Mouse (Mus musculus): ENCODE measurements around the gene Cyp8b1. TPM values are rescaled to one million over a fixed set of nuclear protein-coding genes. Genes with fewer than 3 reads are reported as not detected.

Cyp8b1 gene
- polyA plus RNA-seq, 1 experiment, result 0.77 TPM

GRCm38 (mm10) chr9:121865425-121866008, 50.6 kb downstream of the Cyp8b1 start:
- no peaks in the 10 kb centered on the region for H3K4me1 ChIP-seq (ENCODE audit: control insufficient read depth, insufficient read depth, low read length)
- TF ChIP-seq POLR2A (IDR thresholded peaks at IDR 0.05; ENCODE audit: borderline replicate concordance, control insufficient read depth, low read depth, low read length) (no peak), CTCF (IDR thresholded peaks at IDR 0.05; ENCODE audit: control insufficient read depth, insufficient read depth, low read length) (no peak)
- no peak overlapping the region for H3K4me3 ChIP-seq (replicated peaks; ENCODE audit: control insufficient read depth, low read depth, low read length)
- no peak overlapping the region for H3K27ac ChIP-seq (ENCODE audit: control insufficient read depth, insufficient read depth, low read depth, low read length, poor library complexity)
- WGBS, result 59% methylated on average over 3 of the region's 3 CpGs

- Histone ChIP-seq H3K27ac (ENCODE audit: control insufficient read depth, insufficient read depth, low read depth, low read length, poor library complexity) (no peak overlapping the region), H3K4me1 (ENCODE audit: control insufficient read depth, insufficient read depth, low read length) (no peaks in the 10 kb centered on the region), H3K4me3 (replicated peaks; ENCODE audit: control insufficient read depth, low read depth, low read length) (no peak overlapping the region)
- 76% methylated on average over 4 of the region's 4 CpGs for WGBS
- TF ChIP-seq POLR2A (IDR thresholded peaks at IDR 0.05; ENCODE audit: borderline replicate concordance, control insufficient read depth, low read depth, low read length), result no peak
- TF ChIP-seq CTCF (IDR thresholded peaks at IDR 0.05; ENCODE audit: control insufficient read depth, insufficient read depth, low read length), result no peak
These were observed 51.3 kb downstream of the Cyp8b1 start for GRCm38 (mm10) chr9:121864837-121865236.

Other genes with a start within 250 kb of the Cyp8b1 start
- gene Sec22c, start 210.8 kb downstream of the Cyp8b1 start, polyA plus RNA-seq (2011; ENCODE audit: insufficient read depth, insufficient read length, low replicate concordance, missing spikeins), result 4.5 and 8.3 TPM in 2 replicates
- 39.6 and 72.1 TPM in 2 replicates for gene Ss18l2, start 206.0 kb downstream of the Cyp8b1 start, polyA plus RNA-seq (2011; ENCODE audit: insufficient read depth, insufficient read length, low replicate concordance, missing spikeins)
- 41.4 and 50.9 TPM in 2 replicates for gene Nktr, start 197.1 kb downstream of the Cyp8b1 start, polyA plus RNA-seq (2011; ENCODE audit: insufficient read depth, insufficient read length, low replicate concordance, missing spikeins)
- gene Zfp651, start 157.0 kb downstream of the Cyp8b1 start, polyA plus RNA-seq (2011; ENCODE audit: insufficient read depth, insufficient read length, low replicate concordance, missing spikeins), result 2.0 and 3.0 TPM in 2 replicates
- gene Klhl40, start 138.7 kb downstream of the Cyp8b1 start, polyA plus RNA-seq (2011; ENCODE audit: insufficient read depth, insufficient read length, low replicate concordance, missing spikeins), result 0.62 and 1.1 TPM in 2 replicates
- not detected in 2 replicates for gene Hhatl, start 123.8 kb downstream of the Cyp8b1 start, polyA plus RNA-seq (2011; ENCODE audit: insufficient read depth, insufficient read length, low replicate concordance, missing spikeins)
- not detected in 2 replicates for gene Ccdc13, start 76.8 kb downstream of the Cyp8b1 start, polyA plus RNA-seq (2011; ENCODE audit: insufficient read depth, insufficient read length, low replicate concordance, missing spikeins)
- 52.3 and 68.9 TPM in 2 replicates for gene Higd1a, start 57.9 kb downstream of the Cyp8b1 start, polyA plus RNA-seq (2011; ENCODE audit: insufficient read depth, insufficient read length, low replicate concordance, missing spikeins)
- not detected in 2 replicates for gene Ackr2, start 17.9 kb downstream of the Cyp8b1 start, polyA plus RNA-seq (2011; ENCODE audit: insufficient read depth, insufficient read length, low replicate concordance, missing spikeins)
- gene Fam198a, start 34.7 kb upstream of the Cyp8b1 start, polyA plus RNA-seq (2011; ENCODE audit: insufficient read depth, insufficient read length, low replicate concordance, missing spikeins), result 0.36 TPM in 1 of 2 replicates, not detected in the other
- gene Pomgnt2, start 80.8 kb upstream of the Cyp8b1 start, polyA plus RNA-seq (2011; ENCODE audit: insufficient read depth, insufficient read length, low replicate concordance, missing spikeins), result 0.90 and 3.0 TPM in 2 replicates
- gene Snrk, start 201.0 kb upstream of the Cyp8b1 start, polyA plus RNA-seq (2011; ENCODE audit: insufficient read depth, insufficient read length, low replicate concordance, missing spikeins), result 19.1 and 36.8 TPM in 2 replicates